Mouse (Mus musculus) cortical plate, adult 2 months (tissue): Measurements from ENCODE around the gene Cers6.

Experiments
- CTCF ChIP-seq: fragments of 200-500 bp; IDR thresholded peaks from 2 replicates; pipeline ENCODE4 v1.5.1; 2011; ENCODE audit warnings: mild to moderate bottlenecking, control low read depth, low read length; ENCODE audit not compliant: insufficient read depth; ENCODE audit errors: extremely low read depth
- POLR2A ChIP-seq: fragments of 200-500 bp; IDR thresholded peaks from 2 replicates; pipeline ENCODE4 v1.6.1; 2011; ENCODE audit warnings: mild to moderate bottlenecking, low read length, control low read depth; ENCODE audit not compliant: insufficient read depth; ENCODE audit errors: extremely low read depth

GRCm38 (mm10) chr2:69099147-69099546, 237.9 kb downstream of the Cers6 start:
- TF ChIP-seq CTCF (no peak), POLR2A (no peak)
